Mouse (Mus musculus): ENCODE data around the gene Gm17018. TPM values are rescaled to one million over a fixed set of nuclear protein-coding genes. Genes with fewer than 3 reads are reported as not detected.
A peak's percentile ranks its signal among the peaks of the same experiment; 100 is the strongest.

Gene Gm17018
- total RNA-seq, 2 experiments from 2014 or later: 42.4 to 50.2 TPM

- no peak for ATAC-seq (replicated peaks; ENCODE audit: poor library complexity, severe bottlenecking)
Measured at GRCm38 (mm10) chr19:45619744-45620501, 59.5 kb downstream of the Gm17018 start.

- ATAC-seq (replicated peaks; ENCODE audit: poor library complexity, severe bottlenecking): no peak
Measured at GRCm38 (mm10) chr19:45621061-45621460, 60.6 kb downstream of the Gm17018 start.

- ATAC-seq (replicated peaks; ENCODE audit: poor library complexity, severe bottlenecking): no peak
Measured at GRCm38 (mm10) chr19:45622144-45622543, 61.7 kb downstream of the Gm17018 start.

- peak; percentile 61 for ATAC-seq (replicated peaks; ENCODE audit: poor library complexity, severe bottlenecking)
Measured at GRCm38 (mm10) chr19:45623710-45624109, 63.3 kb downstream of the Gm17018 start.

- ATAC-seq (replicated peaks; ENCODE audit: poor library complexity, severe bottlenecking): no peak
Measured at GRCm38 (mm10) chr19:45627036-45627435, 66.6 kb downstream of the Gm17018 start.

- ATAC-seq (replicated peaks; ENCODE audit: poor library complexity, severe bottlenecking): no peak
Measured at GRCm38 (mm10) chr19:45628649-45629048, 68.2 kb downstream of the Gm17018 start.

- ATAC-seq (replicated peaks; ENCODE audit: poor library complexity, severe bottlenecking): peak; percentile 51; the same call in 1 of the 2 replicates
Measured at GRCm38 (mm10) chr19:45629219-45629618, 68.8 kb downstream of the Gm17018 start.

Other genes with a start within 250 kb of the Gm17018 start
- 19.4 and 20.1 TPM in 2 replicates for gene Btrc, start 196.9 kb upstream of the Gm17018 start, total RNA-seq (2014; fragmentation: Nextera tagmentation)
- gene Btrc, start 196.9 kb upstream of the Gm17018 start, total RNA-seq (2017): 16.0 and 17.6 TPM in 2 replicates
- 13.0 and 15.1 TPM in 2 replicates for gene Poll, start 84 bp upstream of the Gm17018 start, total RNA-seq (2014; fragmentation: Nextera tagmentation)
- gene Poll, start 84 bp upstream of the Gm17018 start, total RNA-seq (2017): 6.6 and 14.4 TPM in 2 replicates
- 54.3 and 54.8 TPM in 2 replicates for gene Fbxw4, start 99.7 kb downstream of the Gm17018 start, total RNA-seq (2014; fragmentation: Nextera tagmentation)
- gene Fbxw4, start 99.7 kb downstream of the Gm17018 start, total RNA-seq (2017): 24.4 and 39.0 TPM in 2 replicates
- gene Fgf8, start 182.3 kb downstream of the Gm17018 start, total RNA-seq (2014; fragmentation: Nextera tagmentation): not detected in 2 replicates
- gene Fgf8, start 182.3 kb downstream of the Gm17018 start, total RNA-seq (2017): not detected in 2 replicates
- 137 and 150 TPM in 2 replicates for gene Npm3, start 189.0 kb downstream of the Gm17018 start, total RNA-seq (2014; fragmentation: Nextera tagmentation)
- 109 and 141 TPM in 2 replicates for gene Npm3, start 189.0 kb downstream of the Gm17018 start, total RNA-seq (2017)
- gene Mgea5, start 223.2 kb downstream of the Gm17018 start, total RNA-seq (2014; fragmentation: Nextera tagmentation): 76.2 and 99.7 TPM in 2 replicates
- 106 and 110 TPM in 2 replicates for gene Mgea5, start 223.2 kb downstream of the Gm17018 start, total RNA-seq (2017)